Mouse (Mus musculus) midbrain, postnatal 0 days (tissue): ENCODE data around the gene Dbf4. TPM values are rescaled to one million over a fixed set of nuclear protein-coding genes. Genes with fewer than 3 reads are reported as not detected.
A peak's percentile ranks its signal among the peaks of the same experiment; 100 is the strongest.

Experiments used
- ATAC-seq: fragments of 200-750 bp; cut with Nextera tagmentation; 2 replicates; pipeline ENCODE4 v1.8.0; 2017; ENCODE audit warnings: moderate number of reproducible peaks, mild to moderate bottlenecking, moderate TSS enrichment, moderate library complexity; ENCODE audit not compliant: low FRiP score
- DNase-seq: peaks from one replicate; pipeline ENCODE4 v3.0.0-alpha.2; 2015; ENCODE audit warnings: low spot score
- H3K27ac ChIP-seq: fragments of 300-500 bp; sonication (generic); 2 replicates; pipeline ENCODE4 v1.5.1; 2014; ENCODE audit warnings: low read depth, mild to moderate bottlenecking, low read length, mixed read lengths
- H3K27me3 ChIP-seq: fragments of 300-500 bp; sonication (generic); 2 replicates; pipeline ENCODE4 v1.6.1; 2014; ENCODE audit warnings: low read length, control low read depth, mixed read lengths; ENCODE audit not compliant: insufficient read depth
- H3K36me3 ChIP-seq: fragments of 300-500 bp; sonication (generic); 2 replicates; pipeline ENCODE4 v1.6.1; 2014; ENCODE audit warnings: low read length, control low read depth, mixed read lengths; ENCODE audit not compliant: insufficient read depth
- H3K4me1 ChIP-seq: fragments of 300-500 bp; sonication (generic); 2 replicates; pipeline ENCODE4 v1.6.1; 2014; ENCODE audit warnings: mild to moderate bottlenecking, control low read depth, antibody characterized with exemption, low read length, mixed read lengths; ENCODE audit not compliant: insufficient read depth
- H3K4me2 ChIP-seq: fragments of 300-500 bp; sonication (generic); 2 replicates; pipeline ENCODE4 v1.6.1; 2014; ENCODE audit warnings: low read depth, mild to moderate bottlenecking, low read length, mixed read lengths; ENCODE audit not compliant: poor library complexity, severe bottlenecking
- H3K4me3 ChIP-seq: fragments of 300-500 bp; sonication (generic); 2 replicates; pipeline ENCODE4 v1.5.1; 2014; ENCODE audit warnings: low read depth, mild to moderate bottlenecking, low read length, moderate library complexity
- H3K9ac ChIP-seq: fragments of 300-500 bp; sonication (generic); replicated peaks from 2 replicates; pipeline ENCODE4 v1.6.1; 2014; ENCODE audit warnings: mild to moderate bottlenecking, low read length, moderate library complexity, mixed read lengths; ENCODE audit not compliant: poor library complexity, severe bottlenecking
- H3K9me3 ChIP-seq: fragments of 300-500 bp; sonication (generic); 2 replicates; pipeline ENCODE4 v1.6.1; 2016; ENCODE audit warnings: low read length, control low read depth
- CTCF ChIP-seq: IDR thresholded peaks from 2 replicates; pipeline ENCODE4 v1.5.1; 2016; ENCODE audit warnings: antibody characterized with exemption, mild to moderate bottlenecking
- WGBS: fragments of 180-500 bp; shearing (Covaris S2); extraction: QIAGEN DNeasy Blood & Tissue Kit; methylation state at CpG from one replicate; pipeline ENCODE4 v1.1.7; 2014; 5-methylcytosine and 5-hydroxymethylcytosine counted together
- polyA plus RNA-seq: library from polyadenylated mRNA; unstranded; fragments of >200 nt; fragmentation: Nextera tagmentation; extraction: Ambion mirVana; gene quantifications from 2 replicates; pipeline ENCODE4 v1.2.1, GENCODE M21; 2015
- total RNA-seq: library from RNA; depleted of rRNA; stranded (reverse); fragments of >200 nt; gene quantifications from 2 replicates; pipeline ENCODE4 v1.2.3, GENCODE M21; 2014; rRNA removed

Gene Dbf4
- total RNA-seq (7.6 and 8.5 TPM in 2 replicates), polyA plus RNA-seq (5.2 and 5.8 TPM in 2 replicates)

DNA sequence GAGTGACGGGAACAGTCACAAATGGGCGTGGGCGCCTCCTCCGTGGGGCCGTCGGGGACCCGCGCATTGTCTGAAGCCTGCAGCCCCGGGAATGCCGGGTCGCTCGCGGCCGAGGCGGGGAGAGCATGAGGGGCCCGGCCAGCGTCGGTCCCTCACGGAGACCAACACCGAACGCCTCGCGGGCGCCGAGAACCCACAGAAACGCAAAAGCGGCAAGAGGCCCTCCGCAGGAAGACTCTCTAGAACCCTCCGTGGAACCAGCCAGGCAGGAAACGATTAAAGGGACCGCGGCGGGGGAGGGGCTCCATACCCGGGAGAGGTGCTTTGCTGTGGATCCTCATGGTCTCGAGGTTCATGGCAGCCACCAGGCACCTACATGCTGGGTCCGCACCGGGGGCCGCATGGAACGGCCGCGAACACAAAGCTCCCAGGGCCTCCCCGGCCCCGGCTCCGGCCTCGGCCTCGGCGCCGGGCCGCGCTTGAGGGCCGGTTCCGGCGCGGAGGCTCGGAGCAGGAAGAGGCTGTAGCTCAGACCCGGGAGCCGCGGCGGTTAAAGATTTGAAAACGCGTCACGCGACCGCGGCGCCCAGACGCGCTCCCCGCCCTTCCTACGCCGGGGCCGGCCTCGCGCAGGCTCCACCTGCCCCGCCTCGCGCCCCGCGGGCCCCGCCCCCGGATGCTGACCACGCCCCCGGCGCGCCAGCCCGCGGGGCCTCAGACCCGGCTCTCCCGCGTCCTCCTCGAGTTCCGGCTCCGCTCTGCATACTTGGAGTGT, at the start of gene Dbf4, which contains the start of gene Slc25a40:
Gene Dbf4, minus strand, starts transcription at position 560 of the 775 bp plus-strand sequence.
Gene Slc25a40, plus strand, starts transcription at position 694 of the 775 bp plus-strand sequence.
- Histone ChIP-seq H3K4me3 (peak within 1 kb of the TSS; percentile 87), H3K9ac (peak within 1 kb of the TSS; percentile 84), H3K27ac (peak within 1 kb of the TSS; percentile 73), H3K9me3 (no peaks in the 10 kb centered on the region), H3K4me2 (peak within 1 kb of the TSS; percentile 92), H3K27me3 (no peaks in the 10 kb centered on the region), H3K36me3 (no peaks in the 10 kb centered on the region), H3K4me1 (no peaks in the 10 kb centered on the region)
- peak; percentile 98 for ATAC-seq
- WGBS: under 1% methylated on average over 79 of the region's 93 CpGs
- peak; percentile 94 for DNase-seq
- TF ChIP-seq CTCF: no peak

DNA sequence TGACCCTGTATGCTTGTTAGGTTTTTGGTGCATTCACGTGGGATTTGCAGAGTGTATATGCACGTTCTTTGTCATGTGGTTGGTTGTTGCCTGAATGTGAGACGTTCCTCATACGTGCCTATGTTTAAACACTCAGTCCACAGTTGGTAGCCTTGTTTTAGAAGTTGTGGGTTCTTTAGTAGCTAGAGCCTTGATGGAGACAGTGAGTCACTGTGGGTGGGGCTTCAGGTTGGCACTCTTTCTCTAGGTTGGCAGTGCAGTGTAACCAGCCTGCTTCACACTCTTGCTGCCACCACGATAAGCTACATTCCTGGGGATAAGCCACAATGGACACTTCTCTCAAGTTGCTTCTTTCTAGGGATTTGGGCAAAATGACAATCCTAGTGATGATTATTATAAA, 34.0 kb upstream of the Dbf4 start:
- H3K4me1 ChIP-seq: no peaks in the 10 kb centered on the region
- 91% methylated on average over 5 of the region's 5 CpGs for WGBS
- ATAC-seq (no peak), DNase-seq (no peak)
- no peaks in the 10 kb centered on the region for H3K27me3 ChIP-seq
- H3K9me3 ChIP-seq: no peaks in the 10 kb centered on the region
- no peak overlapping the region for H3K27ac ChIP-seq
- no peak overlapping the region for H3K4me2 ChIP-seq
- no peak overlapping the region for H3K9ac ChIP-seq
- no peak for TF ChIP-seq CTCF
- no peak overlapping the region for H3K4me3 ChIP-seq
- no peaks in the 10 kb centered on the region for H3K36me3 ChIP-seq

DNA sequence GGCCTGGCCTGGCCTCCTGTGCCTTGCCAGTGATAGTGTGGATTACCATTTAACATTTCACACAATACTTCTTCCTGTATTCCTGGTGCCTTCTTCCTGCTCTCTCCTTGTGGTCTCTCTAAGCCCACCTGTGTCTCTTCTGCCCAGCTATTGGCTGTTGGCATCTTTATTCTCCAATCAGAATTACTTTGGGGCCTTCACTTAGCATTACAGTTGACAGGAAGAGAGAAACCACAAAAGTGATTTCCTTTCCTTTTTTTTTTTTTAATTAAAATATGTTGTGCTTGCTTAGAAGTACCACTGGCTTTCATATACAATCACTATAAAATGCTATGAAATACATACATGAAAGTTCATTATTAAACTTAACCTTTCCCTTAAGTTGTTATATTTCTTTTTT, 33.0 kb upstream of the Dbf4 start:
- no peak for TF ChIP-seq CTCF
- no peaks in the 10 kb centered on the region for H3K4me1 ChIP-seq
- H3K9ac ChIP-seq: no peak overlapping the region
- DNase-seq: no peak
- no peak for ATAC-seq
- H3K4me2 ChIP-seq: no peak overlapping the region
- no peaks in the 10 kb centered on the region for H3K9me3 ChIP-seq
- H3K27ac ChIP-seq: no peak overlapping the region
- H3K36me3 ChIP-seq: no peaks in the 10 kb centered on the region
- H3K27me3 ChIP-seq: no peaks in the 10 kb centered on the region
- H3K4me3 ChIP-seq: no peak overlapping the region

DNA sequence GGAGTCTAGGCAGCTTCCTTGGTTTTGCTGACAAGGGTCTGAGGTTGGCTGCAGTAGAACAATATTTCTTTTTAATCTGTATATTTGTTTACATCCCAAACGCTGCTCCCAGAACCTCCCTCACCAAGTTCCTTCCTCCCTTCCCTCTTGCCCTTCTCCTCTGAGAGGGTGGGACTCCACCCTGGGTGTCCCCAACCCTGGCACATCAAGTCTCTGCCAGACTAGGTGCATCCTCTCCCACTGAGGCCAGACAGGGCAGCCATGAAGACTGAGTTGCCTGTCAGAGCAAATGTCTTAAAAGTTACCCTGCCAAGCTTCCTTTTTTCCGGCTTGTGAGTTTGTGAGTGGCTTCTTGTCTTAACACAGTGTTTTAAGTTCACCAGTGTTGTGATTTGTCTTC, 16.6 kb upstream of the Dbf4 start:
- DNase-seq (no peak), ATAC-seq (no peak)
- H3K9ac ChIP-seq: no peak overlapping the region
- H3K9me3 ChIP-seq: no peaks in the 10 kb centered on the region
- no peaks in the 10 kb centered on the region for H3K4me1 ChIP-seq
- 79% methylated on average over 2 of the region's 2 CpGs for WGBS
- H3K27ac ChIP-seq: no peak overlapping the region
- no peaks in the 10 kb centered on the region; the same call in 1 of the 2 replicates for H3K36me3 ChIP-seq
- H3K4me2 ChIP-seq: no peak overlapping the region
- no peak overlapping the region for H3K4me3 ChIP-seq
- TF ChIP-seq CTCF: no peak
- H3K27me3 ChIP-seq: no peaks in the 10 kb centered on the region

DNA sequence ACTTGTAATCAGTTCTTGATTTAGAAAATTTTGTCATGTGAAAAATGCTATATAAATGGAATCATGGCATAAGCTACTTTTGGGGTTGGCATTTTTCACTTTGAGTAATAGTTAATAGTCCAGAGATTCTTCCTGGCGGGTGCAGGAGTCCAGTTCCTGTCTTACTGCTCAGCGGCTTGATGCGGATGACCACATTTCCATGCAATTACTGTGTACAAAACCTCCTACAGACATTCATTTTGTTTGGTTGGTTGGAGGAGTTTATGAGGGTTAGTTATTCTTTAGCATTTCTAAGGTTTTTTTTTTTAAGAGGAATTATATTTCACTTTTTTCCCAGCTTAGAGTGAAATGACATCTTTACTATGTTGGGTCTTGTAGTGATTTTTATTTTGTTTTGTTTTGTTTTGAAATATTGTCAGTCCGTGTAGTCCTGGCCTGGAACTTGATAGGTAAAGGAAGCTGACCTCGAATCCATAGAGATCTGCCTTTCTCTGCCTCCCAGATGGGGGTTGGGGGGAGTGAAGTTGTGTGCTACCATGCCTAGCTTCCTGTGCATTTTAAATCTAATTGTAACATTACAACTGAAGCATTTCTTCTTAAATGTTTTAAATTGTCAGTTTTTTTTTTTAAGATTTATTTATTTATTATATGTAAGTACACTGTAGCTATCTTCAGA, 15.1 kb upstream of the Dbf4 start:
- Histone ChIP-seq H3K9ac (no peak overlapping the region), H3K4me3 (no peak overlapping the region), H3K9me3 (no peaks in the 10 kb centered on the region), H3K4me1 (no peaks in the 10 kb centered on the region), H3K4me2 (no peak overlapping the region), H3K27ac (no peak overlapping the region), H3K27me3 (no peaks in the 10 kb centered on the region), H3K36me3 (no peaks in the 10 kb centered on the region; the same call in 1 of the 2 replicates)
- ATAC-seq (no peak), DNase-seq (no peak)
- TF ChIP-seq CTCF: no peak
- 92% methylated on average over 5 of the region's 5 CpGs for WGBS

DNA sequence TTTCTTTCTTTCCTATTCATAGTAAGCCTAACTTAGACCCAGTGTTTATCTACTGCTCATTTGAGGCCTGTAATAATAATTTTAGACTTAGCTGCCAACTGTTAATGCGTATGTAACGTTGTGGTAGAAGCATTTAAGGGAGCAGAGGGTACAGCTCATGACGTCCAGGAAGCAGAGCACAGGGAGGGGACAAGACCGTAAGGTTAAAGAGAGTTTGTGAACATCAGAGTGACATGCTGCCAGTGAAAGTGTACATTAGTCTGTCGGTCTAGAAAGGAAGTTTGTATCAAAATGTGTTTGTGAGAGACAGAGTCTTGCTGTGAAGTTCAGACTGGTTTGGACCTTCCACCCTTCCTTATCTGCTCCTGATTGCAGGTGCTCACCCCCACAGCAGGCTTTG, 3.4 kb upstream of the Dbf4 start:
- H3K27me3 ChIP-seq: no peaks in the 10 kb centered on the region
- no peak for ATAC-seq

More for the DNA sequence above, 3.4 kb upstream of the Dbf4 start:
- no peak overlapping the region for H3K27ac ChIP-seq
- no peak for DNase-seq
- H3K36me3 ChIP-seq: no peaks in the 10 kb centered on the region
- 83% methylated on average over 5 of the region's 5 CpGs for WGBS
- H3K9me3 ChIP-seq: no peaks in the 10 kb centered on the region
- no peak overlapping the region for H3K9ac ChIP-seq
- TF ChIP-seq CTCF: no peak
- no peak overlapping the region for H3K4me2 ChIP-seq
- no peaks in the 10 kb centered on the region for H3K4me1 ChIP-seq
- no peak overlapping the region for H3K4me3 ChIP-seq
